Mouse (Mus musculus): Measurements from ENCODE around the gene Schip1. TPM values are rescaled to one million over a fixed set of nuclear protein-coding genes. Genes with fewer than 3 reads are reported as not detected.

Gene Schip1
- polyA plus RNA-seq, 2 experiments, result 1.1 to 1.6 TPM

DNA sequence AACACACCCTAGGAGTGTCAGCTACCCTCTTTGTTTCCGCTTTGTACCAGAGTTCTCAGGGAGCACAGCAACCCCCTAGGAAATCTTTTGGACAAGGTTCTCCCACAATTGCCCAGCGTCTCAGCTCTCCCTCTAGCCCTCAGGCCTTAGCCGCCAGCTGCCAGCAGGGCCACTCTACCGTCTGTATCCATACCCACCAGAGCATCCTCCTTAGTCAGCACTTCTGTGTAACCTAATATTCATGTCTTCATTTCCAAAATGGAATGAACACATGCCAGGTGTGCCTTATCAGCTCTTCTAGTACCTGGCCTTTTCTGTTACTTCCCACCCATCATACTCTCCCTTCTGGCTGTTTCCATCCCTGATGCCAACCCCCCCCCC lies 501.1 kb downstream of the Schip1 start:
- no peak for DNase-seq (ENCODE audit: low read depth in 3 of 3, low spot score in 3 of 3)
- TF ChIP-seq CTCF (IDR thresholded peaks at IDR 0.05; ENCODE audit: low read depth) (no peak), EP300 (IDR thresholded peaks at IDR 0.05; ENCODE audit: low read depth) (no peak)
- Histone ChIP-seq H3K36me3 (replicated peaks; ENCODE audit: control insufficient read depth, insufficient read depth, low read depth) (no peaks in the 10 kb centered on the region), H3K9me3 (ENCODE audit: control insufficient read depth, low read length) (no peaks in the 10 kb centered on the region), H3K27me3 (ENCODE audit: control insufficient read depth, insufficient read depth, low read length) (no peaks in the 10 kb centered on the region), H3K4me3 (ENCODE audit: insufficient read depth in 1 of 2, low read depth in 2 of 2, low read length in 2 of 2) (no peak overlapping the region), H3K27ac (no peak overlapping the region), H3K9ac (replicated peaks) (no peak overlapping the region), H3K4me1 (replicated peaks; ENCODE audit: control insufficient read depth in 2 of 2, insufficient read depth in 2 of 2, low read length in 1 of 2) (no peaks in the 10 kb centered on the region), H3K4me2 (ENCODE audit: low read depth) (no peak overlapping the region)
- 64% methylated on average over 4 of the region's 4 CpGs for WGBS (ENCODE audit: insufficient replicate concordance)
- no peak for ATAC-seq (ENCODE audit: insufficient read depth)

DNA sequence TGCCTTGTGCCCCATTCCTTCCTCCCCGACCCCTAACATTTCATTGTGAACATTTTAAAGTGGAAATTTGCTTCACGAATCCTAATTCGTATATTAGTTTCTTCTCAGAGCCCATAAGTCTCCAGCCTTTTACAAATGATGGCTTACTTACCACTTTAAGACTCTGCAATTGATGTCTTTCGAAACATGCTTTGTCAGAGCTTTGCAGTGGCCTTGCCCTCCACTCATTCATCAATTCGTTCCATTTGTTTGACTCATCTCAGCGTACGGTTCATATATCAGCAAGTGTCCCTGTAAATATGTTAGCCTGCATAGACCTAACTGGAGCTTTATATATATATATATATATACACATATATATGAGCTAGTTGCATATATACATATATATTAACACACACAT lies 503.0 kb downstream of the Schip1 start:
- Histone ChIP-seq H3K36me3 (replicated peaks; ENCODE audit: control insufficient read depth, insufficient read depth, low read depth) (no peaks in the 10 kb centered on the region), H3K9ac (replicated peaks) (no peak overlapping the region), H3K4me3 (ENCODE audit: insufficient read depth in 1 of 2, low read depth in 2 of 2, low read length in 2 of 2) (no peak overlapping the region), H3K4me2 (ENCODE audit: low read depth) (no peak overlapping the region), H3K27me3 (ENCODE audit: control insufficient read depth, insufficient read depth, low read length) (no peaks in the 10 kb centered on the region), H3K4me1 (replicated peaks; ENCODE audit: control insufficient read depth in 2 of 2, insufficient read depth in 2 of 2, low read length in 1 of 2) (no peaks in the 10 kb centered on the region), H3K9me3 (ENCODE audit: control insufficient read depth, low read length) (no peaks in the 10 kb centered on the region), H3K27ac (no peak overlapping the region)
- DNase-seq (ENCODE audit: low read depth in 3 of 3, low spot score in 3 of 3) (no peak), ATAC-seq (ENCODE audit: insufficient read depth) (no peak)
- 62% methylated on average over 7 of the region's 7 CpGs for WGBS (ENCODE audit: insufficient replicate concordance)
- TF ChIP-seq CTCF (IDR thresholded peaks at IDR 0.05; ENCODE audit: low read depth) (no peak), EP300 (IDR thresholded peaks at IDR 0.05; ENCODE audit: low read depth) (no peak)

DNA sequence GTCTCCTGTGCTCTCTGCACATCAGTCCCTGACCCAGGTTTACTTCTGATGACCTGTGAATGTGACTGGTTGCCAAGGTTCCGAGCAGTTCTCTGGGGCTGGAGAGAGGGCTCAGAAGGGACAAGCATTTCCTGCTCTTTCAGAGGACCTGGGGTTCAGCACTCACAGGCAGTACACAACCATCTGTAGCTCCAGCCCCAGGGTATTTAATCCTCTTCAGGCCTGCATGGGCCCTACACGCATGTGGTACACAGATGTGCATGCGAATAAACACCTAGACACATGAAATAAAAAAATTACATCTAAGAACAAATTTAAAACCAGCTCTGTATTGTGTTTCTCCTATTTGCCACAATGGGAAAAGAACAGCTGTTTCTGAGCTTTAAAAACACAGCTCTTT lies 503.5 kb downstream of the Schip1 start:
- no peak overlapping the region for H3K27ac ChIP-seq
- H3K9ac ChIP-seq (replicated peaks), result no peak overlapping the region
- H3K4me3 ChIP-seq (ENCODE audit: insufficient read depth in 1 of 2, low read depth in 2 of 2, low read length in 2 of 2), result no peak overlapping the region
- no peaks in the 10 kb centered on the region for H3K27me3 ChIP-seq (ENCODE audit: control insufficient read depth, insufficient read depth, low read length)
- no peak for ATAC-seq (ENCODE audit: insufficient read depth)
- no peaks in the 10 kb centered on the region for H3K9me3 ChIP-seq (ENCODE audit: control insufficient read depth, low read length)
- no peaks in the 10 kb centered on the region for H3K36me3 ChIP-seq (replicated peaks; ENCODE audit: control insufficient read depth, insufficient read depth, low read depth)
- H3K4me2 ChIP-seq (ENCODE audit: low read depth), result no peak overlapping the region
- H3K4me1 ChIP-seq (replicated peaks; ENCODE audit: control insufficient read depth in 2 of 2, insufficient read depth in 2 of 2, low read length in 1 of 2), result no peaks in the 10 kb centered on the region
- WGBS (ENCODE audit: insufficient replicate concordance), result 77% methylated on average over 3 of the region's 3 CpGs
- TF ChIP-seq CTCF (IDR thresholded peaks at IDR 0.05; ENCODE audit: low read depth) (no peak), EP300 (IDR thresholded peaks at IDR 0.05; ENCODE audit: low read depth) (no peak)
- DNase-seq (ENCODE audit: low read depth in 3 of 3, low spot score in 3 of 3), result no peak

DNA sequence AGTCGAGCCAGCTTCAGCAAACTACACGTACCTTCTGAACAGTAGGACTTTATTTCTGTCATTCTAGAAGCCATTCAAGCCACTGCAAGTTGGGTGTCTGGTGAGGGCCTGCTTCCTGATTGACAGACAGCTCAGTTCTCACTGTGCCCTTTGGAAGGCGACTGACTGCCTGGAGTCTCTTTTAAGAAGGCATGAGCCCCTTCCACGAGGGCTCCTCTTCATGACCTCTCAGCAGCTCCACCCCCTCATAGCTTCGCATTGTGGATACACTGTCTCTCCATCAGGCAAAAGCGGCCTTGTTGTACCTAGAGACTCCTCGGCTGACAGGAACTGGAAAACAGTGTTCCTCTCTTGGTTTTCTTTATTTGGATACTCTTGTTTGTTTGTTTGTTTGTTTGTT lies 504.1 kb downstream of the Schip1 start:
- DNase-seq (ENCODE audit: low read depth in 3 of 3, low spot score in 3 of 3) (no peak), ATAC-seq (ENCODE audit: insufficient read depth) (no peak)
- no peak overlapping the region for H3K9ac ChIP-seq (replicated peaks)
- no peaks in the 10 kb centered on the region for H3K9me3 ChIP-seq (ENCODE audit: control insufficient read depth, low read length)
- H3K27me3 ChIP-seq (ENCODE audit: control insufficient read depth, insufficient read depth, low read length), result no peaks in the 10 kb centered on the region
- 60% methylated on average over 7 of the region's 7 CpGs for WGBS (ENCODE audit: insufficient replicate concordance)
- no peaks in the 10 kb centered on the region for H3K36me3 ChIP-seq (replicated peaks; ENCODE audit: control insufficient read depth, insufficient read depth, low read depth)
- no peaks in the 10 kb centered on the region for H3K4me1 ChIP-seq (replicated peaks; ENCODE audit: control insufficient read depth in 2 of 2, insufficient read depth in 2 of 2, low read length in 1 of 2)
- no peak for TF ChIP-seq CTCF (IDR thresholded peaks at IDR 0.05; ENCODE audit: low read depth)
- TF ChIP-seq EP300 (IDR thresholded peaks at IDR 0.05; ENCODE audit: low read depth), result no peak
- H3K4me2 ChIP-seq (ENCODE audit: low read depth), result no peak overlapping the region
- H3K27ac ChIP-seq, result no peak overlapping the region
- no peak overlapping the region for H3K4me3 ChIP-seq (ENCODE audit: insufficient read depth in 1 of 2, low read depth in 2 of 2, low read length in 2 of 2)

- no peak for DNase-seq (ENCODE audit: low read depth in 3 of 3, low spot score in 3 of 3)
- Histone ChIP-seq H3K4me1 (replicated peaks; ENCODE audit: control insufficient read depth in 2 of 2, insufficient read depth in 2 of 2, low read length in 1 of 2) (no peaks in the 10 kb centered on the region), H3K9ac (replicated peaks) (no peak overlapping the region), H3K4me2 (ENCODE audit: low read depth) (no peak overlapping the region), H3K4me3 (ENCODE audit: insufficient read depth in 1 of 2, low read depth in 2 of 2, low read length in 2 of 2) (no peak overlapping the region), H3K36me3 (replicated peaks; ENCODE audit: control insufficient read depth, insufficient read depth, low read depth) (no peaks in the 10 kb centered on the region), H3K27ac (no peak overlapping the region), H3K9me3 (ENCODE audit: control insufficient read depth, low read length) (no peaks in the 10 kb centered on the region), H3K27me3 (ENCODE audit: control insufficient read depth, insufficient read depth, low read length) (no peaks in the 10 kb centered on the region)
- TF ChIP-seq CTCF (IDR thresholded peaks at IDR 0.05; ENCODE audit: low read depth) (no peak), EP300 (IDR thresholded peaks at IDR 0.05; ENCODE audit: low read depth) (no peak)
- ATAC-seq (ENCODE audit: insufficient read depth), result no peak
- 63% methylated on average over 4 of the region's 4 CpGs for WGBS (ENCODE audit: insufficient replicate concordance)
Measured at GRCm38 (mm10) chr3:68570319-68570718, 505.7 kb downstream of the Schip1 start.
